Mouse (Mus musculus): ENCODE results near the gene Pld1.
A peak's percentile ranks its signal among the peaks of the same experiment; 100 is the strongest.

Gene Pld1

GRCm38 (mm10) chr3:27991100-27991703 is 52.7 kb downstream of the Pld1 start:
- no peak for DNase-seq (ENCODE audit: low spot score)

- no peak for DNase-seq (ENCODE audit: low spot score)
Observed at GRCm38 (mm10) chr3:27994175-27994990, 55.9 kb downstream of the Pld1 start.

- DNase-seq (ENCODE audit: low spot score), result no peak
Observed at GRCm38 (mm10) chr3:28004321-28004720, 65.8 kb downstream of the Pld1 start.

- no peak for DNase-seq (ENCODE audit: low spot score)
Observed at GRCm38 (mm10) chr3:28007684-28008083, 69.2 kb downstream of the Pld1 start.

- DNase-seq (ENCODE audit: low spot score), result no peak
Observed at GRCm38 (mm10) chr3:28008369-28008768, 69.9 kb downstream of the Pld1 start.

- no peak for DNase-seq (ENCODE audit: low spot score)
Observed at GRCm38 (mm10) chr3:28012177-28012576, 73.7 kb downstream of the Pld1 start.

GRCm38 (mm10) chr3:28013441-28013840 is 74.9 kb downstream of the Pld1 start:
- DNase-seq (ENCODE audit: low spot score), result no peak

GRCm38 (mm10) chr3:28017002-28017401 is 78.5 kb downstream of the Pld1 start:
- DNase-seq (ENCODE audit: low spot score), result no peak

- DNase-seq (ENCODE audit: low spot score), result no peak
Observed at GRCm38 (mm10) chr3:28019727-28020126, 81.2 kb downstream of the Pld1 start.

GRCm38 (mm10) chr3:28020404-28020803 is 81.9 kb downstream of the Pld1 start:
- no peak for DNase-seq (ENCODE audit: low spot score)

- no peak for DNase-seq (ENCODE audit: low spot score)
Observed at GRCm38 (mm10) chr3:28022191-28022590, 83.7 kb downstream of the Pld1 start.

- no peak for DNase-seq (ENCODE audit: low spot score)
Observed at GRCm38 (mm10) chr3:28026876-28027275, 88.4 kb downstream of the Pld1 start.

GRCm38 (mm10) chr3:28028456-28028855 is 90.0 kb downstream of the Pld1 start:
- DNase-seq (ENCODE audit: low spot score), result no peak

- no peak for DNase-seq (ENCODE audit: low spot score)
Observed at GRCm38 (mm10) chr3:28030860-28031259, 92.4 kb downstream of the Pld1 start.

GRCm38 (mm10) chr3:28031643-28032243 is 93.2 kb downstream of the Pld1 start:
- peak; percentile 12 for DNase-seq (ENCODE audit: low spot score)

GRCm38 (mm10) chr3:28033898-28034297 is 95.4 kb downstream of the Pld1 start:
- no peak for DNase-seq (ENCODE audit: low spot score)

- DNase-seq (ENCODE audit: low spot score), result no peak
Observed at GRCm38 (mm10) chr3:28034707-28035333, 96.3 kb downstream of the Pld1 start.

- DNase-seq (ENCODE audit: low spot score), result no peak
Observed at GRCm38 (mm10) chr3:28037320-28037932, 98.9 kb downstream of the Pld1 start.

GRCm38 (mm10) chr3:28038106-28038505 is 99.6 kb downstream of the Pld1 start:
- no peak for DNase-seq (ENCODE audit: low spot score)

- no peak for DNase-seq (ENCODE audit: low spot score)
Observed at GRCm38 (mm10) chr3:28039760-28040159, 101.3 kb downstream of the Pld1 start.

- DNase-seq (ENCODE audit: low spot score), result no peak
Observed at GRCm38 (mm10) chr3:28041236-28041635, 102.7 kb downstream of the Pld1 start.

GRCm38 (mm10) chr3:28042366-28042765 is 103.9 kb downstream of the Pld1 start:
- DNase-seq (ENCODE audit: low spot score), result no peak
